Mouse (Mus musculus): ENCODE data around the gene Sppl3. TPM values are rescaled to one million over a fixed set of nuclear protein-coding genes. Genes with fewer than 3 reads are reported as not detected.

Gene Sppl3
- polyA plus RNA-seq, 1 experiment = 47.7 TPM

DNA sequence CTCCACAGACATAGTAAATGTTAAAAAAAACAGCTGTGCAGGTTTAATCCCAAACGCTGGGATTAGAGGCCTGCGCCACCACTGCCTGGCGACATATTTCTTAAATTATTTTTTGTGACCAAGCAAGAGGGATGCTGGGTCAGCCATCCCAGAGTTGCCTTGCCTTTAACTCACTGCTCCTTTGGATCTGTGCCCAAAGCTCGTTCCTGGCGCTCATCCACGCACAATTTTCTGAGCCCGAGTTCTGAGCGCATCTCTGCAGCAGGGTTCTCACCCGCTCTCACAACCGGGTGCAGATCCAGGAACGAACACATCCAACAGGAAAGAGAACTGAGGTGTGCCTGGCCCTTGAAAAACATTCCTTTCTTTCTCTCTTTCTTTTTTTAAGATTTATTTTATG lies 32.5 kb upstream of the Sppl3 start:
- DNase-seq (ENCODE audit: low read depth in 1 of 2, low spot score in 2 of 2) = no peak
- Histone ChIP-seq H3K4me1 (ENCODE audit: control insufficient read depth, insufficient read depth, insufficient read length) (peaks cover 5% of the 10 kb centered on the region; the same call in 1 of the 2 replicates), H3K36me3 (ENCODE audit: control insufficient read depth, insufficient read depth, low read length) (no peaks in the 10 kb centered on the region), H3K27me3 (ENCODE audit: control insufficient read depth, insufficient read depth, low read length) (no peaks in the 10 kb centered on the region), H3K27ac (ENCODE audit: insufficient read depth, low read length) (no peak overlapping the region), H3K4me3 (ENCODE audit: extremely low read depth, insufficient read depth, insufficient read length) (no peak overlapping the region)
- WGBS = 80% methylated on average over 11 of the region's 11 CpGs
- TF ChIP-seq CTCF (IDR thresholded peaks at IDR 0.05; ENCODE audit: extremely low read depth, insufficient read depth, insufficient read length, insufficient replicate concordance) = no peak
- TF ChIP-seq POLR2A (IDR thresholded peaks at IDR 0.05; ENCODE audit: low read depth, low read length) = no peak

DNA sequence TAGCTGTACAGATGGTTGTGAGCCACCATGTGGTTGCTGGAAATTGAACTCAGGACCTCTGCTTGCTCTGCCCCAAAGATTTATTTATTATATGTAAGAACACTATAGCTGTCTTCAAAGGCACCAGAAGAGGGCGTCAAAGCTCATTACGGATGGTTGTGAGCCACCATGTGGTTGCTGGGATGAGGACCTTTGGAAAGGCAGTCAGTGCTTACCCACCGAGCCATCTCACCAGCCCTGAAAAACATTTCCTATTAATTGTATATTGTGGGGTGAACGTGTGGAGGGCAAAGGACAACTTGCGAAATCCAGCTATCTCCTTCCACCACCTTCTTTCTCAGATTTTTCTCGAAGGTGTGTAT lies 32.1 kb upstream of the Sppl3 start:
- no peak overlapping the region for H3K4me3 ChIP-seq (ENCODE audit: extremely low read depth, insufficient read depth, insufficient read length)

GRCm38 (mm10) chr5:114979250-114980121 lies 31.5 kb upstream of the Sppl3 start:
- DNase-seq (ENCODE audit: low read depth in 1 of 2, low spot score in 2 of 2) = peak; percentile 36 to 52
- Histone ChIP-seq H3K4me1 (ENCODE audit: control insufficient read depth, insufficient read depth, insufficient read length) (peaks cover 5% of the 10 kb centered on the region; the same call in 1 of the 2 replicates), H3K27ac (ENCODE audit: insufficient read depth, low read length) (0 out of 2 replicates have a peak overlapping the region, but pooled peaks have one; percentile 10), H3K4me3 (ENCODE audit: extremely low read depth, insufficient read depth, insufficient read length) (peak overlapping the region; percentile 40), H3K36me3 (ENCODE audit: control insufficient read depth, insufficient read depth, low read length) (no peaks in the 10 kb centered on the region), H3K27me3 (ENCODE audit: control insufficient read depth, insufficient read depth, low read length) (no peaks in the 10 kb centered on the region)
- WGBS = 11% methylated on average over 32 of the region's 32 CpGs
- TF ChIP-seq POLR2A (IDR thresholded peaks at IDR 0.05; ENCODE audit: low read depth, low read length) (no peak), CTCF (IDR thresholded peaks at IDR 0.05; ENCODE audit: extremely low read depth, insufficient read depth, insufficient read length, insufficient replicate concordance) (peak; percentile 98)

More for the DNA sequence above, 32.1 kb upstream of the Sppl3 start:
- no peak overlapping the region for H3K27ac ChIP-seq (ENCODE audit: insufficient read depth, low read length)
- 2% methylated on average over 6 of the region's 6 CpGs for WGBS
- DNase-seq (ENCODE audit: low read depth in 1 of 2, low spot score in 2 of 2) = peak in 1 of 2 experiments; percentile 30
- H3K4me1 ChIP-seq (ENCODE audit: control insufficient read depth, insufficient read depth, insufficient read length) = peaks cover 5% of the 10 kb centered on the region; the same call in 1 of the 2 replicates
- H3K27me3 ChIP-seq (ENCODE audit: control insufficient read depth, insufficient read depth, low read length) = no peaks in the 10 kb centered on the region
- no peaks in the 10 kb centered on the region for H3K36me3 ChIP-seq (ENCODE audit: control insufficient read depth, insufficient read depth, low read length)
- TF ChIP-seq POLR2A (IDR thresholded peaks at IDR 0.05; ENCODE audit: low read depth, low read length) (no peak), CTCF (IDR thresholded peaks at IDR 0.05; ENCODE audit: extremely low read depth, insufficient read depth, insufficient read length, insufficient replicate concordance) (no peak)

GRCm38 (mm10) chr5:114980122-114980748 lies 30.7 kb upstream of the Sppl3 start:
- no peak for DNase-seq (ENCODE audit: low read depth in 1 of 2, low spot score in 2 of 2)
- H3K27ac ChIP-seq (ENCODE audit: insufficient read depth, low read length) = no peak overlapping the region; the same call in 1 of the 2 replicates
- WGBS = 55% methylated on average over 16 of the region's 16 CpGs

DNA sequence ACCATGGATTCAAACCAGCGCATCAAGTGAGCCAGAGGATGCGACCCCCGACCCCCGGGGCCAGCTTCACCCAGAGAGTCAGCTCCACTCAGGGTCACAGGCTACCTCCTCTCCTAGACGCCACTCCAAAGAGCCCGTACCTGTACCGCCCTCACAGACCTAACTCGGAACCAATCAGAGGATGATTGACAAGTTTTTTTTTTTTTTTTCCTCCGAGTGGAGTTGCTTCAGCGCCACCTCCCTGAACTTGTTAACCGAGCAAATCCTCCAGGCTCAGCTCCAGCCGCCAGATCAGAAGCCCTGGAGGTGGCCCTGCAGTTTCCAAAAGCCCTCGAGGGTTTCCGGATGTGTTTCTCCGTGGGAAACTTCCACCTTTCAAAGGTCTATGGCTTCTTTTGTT lies 28.9 kb upstream of the Sppl3 start:
- H3K36me3 ChIP-seq (ENCODE audit: control insufficient read depth, insufficient read depth, low read length) = no peaks in the 10 kb centered on the region
- peaks cover 5% of the 10 kb centered on the region; the same call in 1 of the 2 replicates for H3K4me1 ChIP-seq (ENCODE audit: control insufficient read depth, insufficient read depth, insufficient read length)
- DNase-seq (ENCODE audit: low read depth in 1 of 2, low spot score in 2 of 2) = no peak
- no peak for TF ChIP-seq CTCF (IDR thresholded peaks at IDR 0.05; ENCODE audit: extremely low read depth, insufficient read depth, insufficient read length, insufficient replicate concordance)
- no peak for TF ChIP-seq POLR2A (IDR thresholded peaks at IDR 0.05; ENCODE audit: low read depth, low read length)
- WGBS = 72% methylated on average over 15 of the region's 15 CpGs
- H3K27me3 ChIP-seq (ENCODE audit: control insufficient read depth, insufficient read depth, low read length) = no peaks in the 10 kb centered on the region
- no peak overlapping the region for H3K4me3 ChIP-seq (ENCODE audit: extremely low read depth, insufficient read depth, insufficient read length)
- no peak overlapping the region for H3K27ac ChIP-seq (ENCODE audit: insufficient read depth, low read length)

More at GRCm38 (mm10) chr5:114980122-114980748, 30.7 kb upstream of the Sppl3 start:
- no peak overlapping the region for H3K4me3 ChIP-seq (ENCODE audit: extremely low read depth, insufficient read depth, insufficient read length)
- TF ChIP-seq POLR2A (IDR thresholded peaks at IDR 0.05; ENCODE audit: low read depth, low read length) = no peak
- TF ChIP-seq CTCF (IDR thresholded peaks at IDR 0.05; ENCODE audit: extremely low read depth, insufficient read depth, insufficient read length, insufficient replicate concordance) = no peak
- no peaks in the 10 kb centered on the region for H3K27me3 ChIP-seq (ENCODE audit: control insufficient read depth, insufficient read depth, low read length)
- no peaks in the 10 kb centered on the region for H3K36me3 ChIP-seq (ENCODE audit: control insufficient read depth, insufficient read depth, low read length)
- H3K4me1 ChIP-seq (ENCODE audit: control insufficient read depth, insufficient read depth, insufficient read length) = peaks cover 5% of the 10 kb centered on the region; the same call in 1 of the 2 replicates

GRCm38 (mm10) chr5:114985074-114985473 lies 25.9 kb upstream of the Sppl3 start:
- no peaks in the 10 kb centered on the region for H3K27me3 ChIP-seq (ENCODE audit: control insufficient read depth, insufficient read depth, low read length)
- no peaks in the 10 kb centered on the region for H3K4me1 ChIP-seq (ENCODE audit: control insufficient read depth, insufficient read depth, insufficient read length)
- TF ChIP-seq CTCF (IDR thresholded peaks at IDR 0.05; ENCODE audit: extremely low read depth, insufficient read depth, insufficient read length, insufficient replicate concordance) (no peak), POLR2A (IDR thresholded peaks at IDR 0.05; ENCODE audit: low read depth, low read length) (no peak)
- H3K4me3 ChIP-seq (ENCODE audit: extremely low read depth, insufficient read depth, insufficient read length) = no peak overlapping the region
- H3K27ac ChIP-seq (ENCODE audit: insufficient read depth, low read length) = no peak overlapping the region
- no peak for DNase-seq (ENCODE audit: low read depth in 1 of 2, low spot score in 2 of 2)
- H3K36me3 ChIP-seq (ENCODE audit: control insufficient read depth, insufficient read depth, low read length) = no peaks in the 10 kb centered on the region
